Mouse (Mus musculus): ENCODE measurements around the gene Vsig10.

Gene Vsig10

GRCm38 (mm10) chr5:117383198-117383597, 64.3 kb downstream of the Vsig10 start:
- DNase-seq (ENCODE audit: low spot score), result no peak

GRCm38 (mm10) chr5:117388296-117388751, 69.4 kb downstream of the Vsig10 start:
- peak; percentile 80 for DNase-seq (ENCODE audit: low spot score)

GRCm38 (mm10) chr5:117388877-117389276, 70.0 kb downstream of the Vsig10 start, which contains the start of gene Rfc5:
TSS of gene Rfc5 (minus strand) at chr5:117389047.
- peak; percentile 98 for DNase-seq (ENCODE audit: low spot score)

- no peak for DNase-seq (ENCODE audit: low spot score)
Observed at GRCm38 (mm10) chr5:117390895-117391294, 72.0 kb downstream of the Vsig10 start.

GRCm38 (mm10) chr5:117395834-117396233, 77.0 kb downstream of the Vsig10 start:
- no peak for DNase-seq (ENCODE audit: low spot score)

- no peak for DNase-seq (ENCODE audit: low spot score)
Observed at GRCm38 (mm10) chr5:117396596-117397014, 77.7 kb downstream of the Vsig10 start.

GRCm38 (mm10) chr5:117397371-117397770, 78.5 kb downstream of the Vsig10 start:
- DNase-seq (ENCODE audit: low spot score), result no peak

- DNase-seq (ENCODE audit: low spot score), result no peak
Observed at GRCm38 (mm10) chr5:117398007-117398550, 79.2 kb downstream of the Vsig10 start.

- DNase-seq (ENCODE audit: low spot score), result no peak
Observed at GRCm38 (mm10) chr5:117399281-117399680, 80.4 kb downstream of the Vsig10 start.

GRCm38 (mm10) chr5:117403609-117404008, 84.7 kb downstream of the Vsig10 start:
- no peak for DNase-seq (ENCODE audit: low spot score)
